Mouse (Mus musculus) lung, embryonic 15.5 days (tissue): ENCODE measurements around the gene Dnah7a. TPM values are rescaled to one million over a fixed set of nuclear protein-coding genes. Genes with fewer than 3 reads are reported as not detected.
"Not testable (repeated sequence)": the region's sequence is repeated elsewhere in the genome, so short reads cannot be mapped to it uniquely, and the experiment has no call there.

Source experiments
- ATAC-seq: fragments of 200-750 bp; cut with Nextera tagmentation; 2 replicates; pipeline ENCODE4 v1.8.0; 2017; ENCODE audit warnings: moderate number of reproducible peaks, borderline replicate concordance; ENCODE audit not compliant: low FRiP score, low TSS enrichment; ENCODE audit errors: extremely low read depth
- H3K27ac ChIP-seq: fragments of 300-500 bp; sonication (generic); 2 replicates; pipeline ENCODE4 v1.5.1; 2015; ENCODE audit warnings: moderate library complexity, mild to moderate bottlenecking, inconsistent platforms
- H3K27me3 ChIP-seq: fragments of 300-500 bp; sonication (generic); 2 replicates; pipeline ENCODE4 v1.6.1; 2015; ENCODE audit warnings: inconsistent platforms
- H3K36me3 ChIP-seq: fragments of 300-500 bp; sonication (generic); 2 replicates; pipeline ENCODE4 v1.6.1; 2015; ENCODE audit warnings: inconsistent platforms
- H3K4me1 ChIP-seq: fragments of 300-500 bp; sonication (generic); 2 replicates; pipeline ENCODE4 v1.6.1; 2015; ENCODE audit warnings: inconsistent platforms
- H3K4me2 ChIP-seq: fragments of 300-500 bp; sonication (generic); 2 replicates; pipeline ENCODE4 v1.6.1; 2015; ENCODE audit warnings: inconsistent platforms, mild to moderate bottlenecking, moderate library complexity
- H3K4me3 ChIP-seq: fragments of 300-500 bp; sonication (generic); 2 replicates; pipeline ENCODE4 v1.5.1; 2015; ENCODE audit warnings: mild to moderate bottlenecking, inconsistent platforms
- H3K9ac ChIP-seq: fragments of 300-500 bp; sonication (generic); 2 replicates; pipeline ENCODE4 v1.6.1; 2015; ENCODE audit warnings: inconsistent platforms
- H3K9me3 ChIP-seq: fragments of 300-500 bp; sonication (generic); 2 replicates; pipeline ENCODE4 v1.6.1; 2016; ENCODE audit warnings: inconsistent platforms
- WGBS: fragments of 180-500 bp; shearing (Covaris S2); methylation state at CpG from one replicate; pipeline ENCODE4 v1.1.7; 2015; 5-methylcytosine and 5-hydroxymethylcytosine counted together
- polyA plus RNA-seq: library from polyadenylated mRNA; unstranded; fragments of >200 nt; fragmentation: Nextera tagmentation; extraction: Ambion mirVana; gene quantifications from 2 replicates; pipeline ENCODE4 v1.2.1, GENCODE M21; 2015

Dnah7a gene
- polyA plus RNA-seq, 1 experiment from 2014 or later: 2.0 TPM

DNA sequence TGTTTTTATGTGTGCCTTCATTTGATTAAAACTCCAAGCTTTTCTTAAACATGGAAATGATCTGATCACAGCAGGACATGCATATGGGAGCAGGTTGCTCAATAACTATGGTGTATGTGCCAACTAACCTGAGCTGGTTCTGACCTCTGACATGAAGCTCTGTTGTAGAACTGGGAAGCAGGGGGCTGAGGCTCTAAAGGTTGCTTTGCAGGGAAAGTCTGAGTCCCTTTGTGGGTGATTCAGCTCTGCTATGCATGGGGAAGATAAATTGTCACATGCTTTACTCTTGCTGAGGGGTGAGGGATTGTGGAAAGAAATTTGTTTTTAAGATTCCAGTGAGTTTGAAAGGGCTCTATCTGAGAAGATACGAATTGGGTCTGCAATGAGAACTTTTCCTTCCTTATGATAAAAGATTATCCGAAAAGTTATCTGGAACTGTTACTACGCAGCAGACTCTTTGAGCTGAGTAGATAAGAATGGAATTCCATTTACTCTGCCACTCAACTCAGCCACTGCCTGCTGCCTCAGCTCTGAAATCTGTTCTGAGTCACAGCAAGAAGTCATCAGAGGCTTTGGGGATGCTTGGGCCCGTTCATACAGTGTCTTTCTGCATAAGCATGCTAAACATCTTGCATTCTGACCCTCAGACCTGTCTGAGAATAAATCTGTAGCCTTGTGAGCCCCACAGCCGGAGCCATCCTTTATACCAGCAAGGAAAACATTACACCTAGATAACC, 22.1 kb upstream of the Dnah7a start:
- H3K36me3 ChIP-seq: no peaks in the 10 kb centered on the region
- H3K4me3 ChIP-seq: no peak overlapping the region
- H3K9ac ChIP-seq: no peak overlapping the region
- no peaks in the 10 kb centered on the region for H3K27me3 ChIP-seq
- no peaks in the 10 kb centered on the region for H3K9me3 ChIP-seq
- 23% methylated on average over 5 of the region's 5 CpGs for WGBS
- no peak overlapping the region for H3K27ac ChIP-seq
- no peaks in the 10 kb centered on the region for H3K4me1 ChIP-seq
- no peak for ATAC-seq
- H3K4me2 ChIP-seq: no peak overlapping the region

DNA sequence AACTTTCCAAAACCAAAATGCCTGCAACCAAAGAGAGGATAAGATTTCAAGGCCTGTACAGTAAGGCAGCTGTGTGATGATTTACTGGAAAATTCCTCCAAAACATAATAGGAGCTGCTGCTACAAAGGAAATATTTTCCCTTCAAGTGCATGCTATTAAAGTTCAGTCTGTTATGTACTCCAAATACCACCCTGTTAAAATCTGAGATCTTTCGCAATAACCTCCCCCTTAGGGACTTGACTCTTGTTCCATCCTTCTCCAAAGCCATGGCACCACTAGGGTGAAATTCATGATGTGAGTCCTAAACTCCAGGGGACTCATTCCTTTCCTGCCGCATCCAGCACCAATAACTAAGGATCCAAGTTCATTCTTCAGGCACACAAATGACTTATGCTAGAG, 20.3 kb upstream of the Dnah7a start:
- Histone ChIP-seq H3K27me3 (no peaks in the 10 kb centered on the region), H3K9ac (no peak overlapping the region), H3K4me3 (no peak overlapping the region), H3K9me3 (no peaks in the 10 kb centered on the region), H3K4me1 (no peaks in the 10 kb centered on the region), H3K4me2 (no peak overlapping the region), H3K27ac (no peak overlapping the region), H3K36me3 (no peaks in the 10 kb centered on the region)
- ATAC-seq: no peak
- WGBS: 87% methylated on average over 2 of the region's 2 CpGs

GRCm38 (mm10) chr1:53721353-53721752, 14.8 kb upstream of the Dnah7a start:
- H3K4me2 ChIP-seq: no peak overlapping the region

GRCm38 (mm10) chr1:53720601-53721351, 14.2 kb upstream of the Dnah7a start:
- no peak overlapping the region for H3K4me3 ChIP-seq
- H3K27me3 ChIP-seq: no peaks in the 10 kb centered on the region
- no peak overlapping the region for H3K4me2 ChIP-seq
- H3K27ac ChIP-seq: no peak overlapping the region
- no peaks in the 10 kb centered on the region for H3K4me1 ChIP-seq
- no peak overlapping the region for H3K9ac ChIP-seq
- H3K36me3 ChIP-seq: no peaks in the 10 kb centered on the region
- ATAC-seq: no peak
- H3K9me3 ChIP-seq: no peaks in the 10 kb centered on the region
- 45% methylated on average over 5 of the region's 5 CpGs for WGBS

More at GRCm38 (mm10) chr1:53721353-53721752, 14.8 kb upstream of the Dnah7a start:
- H3K9ac ChIP-seq: no peak overlapping the region
- ATAC-seq: no peak
- no peaks in the 10 kb centered on the region for H3K9me3 ChIP-seq
- no peak overlapping the region for H3K4me3 ChIP-seq
- H3K4me1 ChIP-seq: no peaks in the 10 kb centered on the region
- H3K27me3 ChIP-seq: no peaks in the 10 kb centered on the region
- no peak overlapping the region for H3K27ac ChIP-seq
- H3K36me3 ChIP-seq: no peaks in the 10 kb centered on the region

GRCm38 (mm10) chr1:53715966-53716515, 9.5 kb upstream of the Dnah7a start:
- no peak overlapping the region for H3K27ac ChIP-seq
- no peak for ATAC-seq
- no peaks in the 10 kb centered on the region for H3K4me1 ChIP-seq
- no peaks in the 10 kb centered on the region for H3K36me3 ChIP-seq
- no peaks in the 10 kb centered on the region for H3K9me3 ChIP-seq
- H3K4me3 ChIP-seq: no peak overlapping the region
- no peaks in the 10 kb centered on the region for H3K27me3 ChIP-seq
- no peak overlapping the region for H3K9ac ChIP-seq
- 88% methylated on average over 1 of the region's 1 CpGs for WGBS
- H3K4me2 ChIP-seq: no peak overlapping the region

DNA sequence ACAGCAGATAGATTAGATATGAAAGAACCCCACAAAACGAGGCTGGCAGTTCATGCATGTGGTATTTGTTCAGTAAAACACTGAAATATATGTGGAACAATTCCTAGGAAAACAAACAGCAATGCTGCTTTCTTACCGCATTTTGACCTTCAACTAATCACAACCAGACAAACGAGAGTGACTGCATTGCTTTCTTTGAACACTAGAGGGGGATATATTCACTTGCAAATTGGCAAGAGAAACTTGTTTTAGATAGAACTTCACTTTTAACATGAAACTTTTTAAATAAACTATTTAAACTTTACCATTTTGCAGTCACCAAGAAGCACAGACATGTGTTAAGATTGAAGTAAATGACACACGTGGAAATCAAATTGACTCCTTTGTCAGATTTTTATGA, 8.9 kb upstream of the Dnah7a start:
- Histone ChIP-seq H3K4me3 (no peak overlapping the region), H3K4me2 (no peak overlapping the region), H3K36me3 (no peaks in the 10 kb centered on the region), H3K9me3 (no peaks in the 10 kb centered on the region), H3K9ac (no peak overlapping the region), H3K4me1 (no peaks in the 10 kb centered on the region), H3K27me3 (no peaks in the 10 kb centered on the region), H3K27ac (no peak overlapping the region)
- no peak for ATAC-seq
- WGBS: 0% methylated on average over 4 of the region's 4 CpGs

GRCm38 (mm10) chr1:53713383-53713782, 6.8 kb upstream of the Dnah7a start:
- H3K4me2 ChIP-seq, H3K27ac ChIP-seq, H3K9ac ChIP-seq, H3K4me1 ChIP-seq, H3K4me3 ChIP-seq, H3K36me3 ChIP-seq, H3K27me3 ChIP-seq, H3K9me3 ChIP-seq: not testable (repeated sequence)
- peak; percentile 73; the same call in 1 of the 2 replicates for ATAC-seq
- WGBS: 49% methylated on average over 3 of the region's 3 CpGs

DNA sequence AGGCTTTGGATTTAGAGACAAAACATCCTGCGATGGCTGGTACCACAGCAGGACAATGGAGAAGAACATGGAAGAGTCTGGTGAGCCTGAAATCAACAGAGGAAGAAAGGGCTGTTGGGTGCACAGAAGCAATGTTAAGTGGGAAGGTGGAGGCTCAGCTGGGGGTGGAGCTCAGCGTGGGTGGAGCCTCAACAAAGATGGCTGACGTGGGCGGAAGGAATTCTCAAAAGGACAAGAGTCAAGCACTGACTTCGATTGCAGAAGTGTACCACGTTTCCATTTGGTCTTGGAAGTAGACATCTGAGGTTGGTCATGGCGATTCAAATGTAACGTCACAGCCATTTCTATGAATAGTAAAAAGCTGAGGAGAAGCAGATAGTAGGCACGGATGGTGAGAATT, 4.5 kb upstream of the Dnah7a start:
- no peak for ATAC-seq
- 90% methylated on average over 9 of the region's 9 CpGs for WGBS
- H3K27ac ChIP-seq: no peak overlapping the region
- H3K36me3 ChIP-seq: no peaks in the 10 kb centered on the region
- H3K27me3 ChIP-seq: no peaks in the 10 kb centered on the region
- H3K4me2 ChIP-seq: no peak overlapping the region
- H3K4me1 ChIP-seq: peaks cover 3% of the 10 kb centered on the region; the same call in 1 of the 2 replicates
- H3K9me3 ChIP-seq: no peaks in the 10 kb centered on the region
- no peak overlapping the region for H3K4me3 ChIP-seq
- H3K9ac ChIP-seq: no peak overlapping the region

DNA sequence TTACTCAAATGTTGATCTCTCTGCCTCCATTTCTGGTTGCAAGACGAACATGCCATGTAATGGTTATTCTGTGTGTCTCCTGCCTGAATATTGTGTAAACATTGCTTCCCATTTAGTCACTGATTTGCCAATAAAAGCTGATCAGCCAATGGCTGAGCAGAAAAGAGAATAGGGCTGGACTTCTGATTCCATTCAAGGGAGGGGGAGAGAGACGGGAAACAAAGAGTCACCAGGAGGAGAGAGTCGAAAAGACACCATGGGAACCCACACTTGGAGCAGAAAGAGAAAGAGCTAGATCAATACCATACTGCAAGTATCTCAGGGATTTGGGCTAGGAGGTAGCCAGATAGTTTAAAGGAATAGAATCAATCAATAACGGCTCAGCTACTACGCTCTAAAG, 3.0 kb upstream of the Dnah7a start:
- H3K4me3 ChIP-seq, ATAC-seq, H3K9me3 ChIP-seq, H3K9ac ChIP-seq, H3K27ac ChIP-seq, H3K36me3 ChIP-seq, H3K4me1 ChIP-seq, H3K4me2 ChIP-seq, H3K27me3 ChIP-seq: not testable (repeated sequence)
- WGBS: 78% methylated on average over 5 of the region's 5 CpGs

GRCm38 (mm10) chr1:53704164-53704563, 2.4 kb downstream of the Dnah7a start:
- H3K4me1 ChIP-seq: peaks cover 3% of the 10 kb centered on the region; the same call in 1 of the 2 replicates
- 95% methylated on average over 5 of the region's 5 CpGs for WGBS
- no peaks in the 10 kb centered on the region for H3K36me3 ChIP-seq
- ATAC-seq: no peak
- no peak overlapping the region for H3K27ac ChIP-seq
- no peaks in the 10 kb centered on the region for H3K9me3 ChIP-seq
- no peak overlapping the region for H3K4me2 ChIP-seq
- no peak overlapping the region for H3K4me3 ChIP-seq
- no peak overlapping the region for H3K9ac ChIP-seq
- no peaks in the 10 kb centered on the region for H3K27me3 ChIP-seq

GRCm38 (mm10) chr1:53664268-53664667, 42.3 kb downstream of the Dnah7a start:
- not testable (repeated sequence) for H3K4me1 ChIP-seq, H3K9me3 ChIP-seq, H3K9ac ChIP-seq, H3K36me3 ChIP-seq, H3K4me3 ChIP-seq, ATAC-seq, H3K27me3 ChIP-seq, H3K27ac ChIP-seq, H3K4me2 ChIP-seq
